Mouse (Mus musculus): Measurements from ENCODE around the gene Mab21l3. TPM values are rescaled to one million over a fixed set of nuclear protein-coding genes. Genes with fewer than 3 reads are reported as not detected.
A peak's percentile ranks its signal among the peaks of the same experiment; 100 is the strongest.

Mab21l3 gene
- total RNA-seq, 1 experiment from 2014 or later: 0.11 TPM

- no peak for DNase-seq
Measured at GRCm38 (mm10) chr3:101800596-101801018, 48.2 kb downstream of the Mab21l3 start.

- peak; percentile 76 for DNase-seq
Measured at GRCm38 (mm10) chr3:101799852-101800595, 48.7 kb downstream of the Mab21l3 start.

- no peak for DNase-seq
Measured at GRCm38 (mm10) chr3:101797830-101798709, 50.7 kb downstream of the Mab21l3 start.

- no peak for DNase-seq
Measured at GRCm38 (mm10) chr3:101796212-101796611, 52.5 kb downstream of the Mab21l3 start.

- peak; percentile 61 for DNase-seq
Measured at GRCm38 (mm10) chr3:101795387-101796039, 53.2 kb downstream of the Mab21l3 start.

GRCm38 (mm10) chr3:101794666-101795065, 54.1 kb downstream of the Mab21l3 start:
- DNase-seq: no peak

- no peak for DNase-seq
Measured at GRCm38 (mm10) chr3:101794026-101794425, 54.7 kb downstream of the Mab21l3 start.

GRCm38 (mm10) chr3:101792191-101792590, 56.6 kb downstream of the Mab21l3 start:
- DNase-seq: no peak

GRCm38 (mm10) chr3:101784768-101785424, 63.9 kb downstream of the Mab21l3 start:
- peak; percentile 40 for DNase-seq

GRCm38 (mm10) chr3:101783793-101784192, 65.0 kb downstream of the Mab21l3 start:
- no peak for DNase-seq

- peak; percentile 50 for DNase-seq
Measured at GRCm38 (mm10) chr3:101780874-101781483, 67.8 kb downstream of the Mab21l3 start.

GRCm38 (mm10) chr3:101778896-101779665, 69.7 kb downstream of the Mab21l3 start:
- DNase-seq: peak; percentile 44

GRCm38 (mm10) chr3:101775732-101776131, 73.0 kb downstream of the Mab21l3 start:
- no peak for DNase-seq

- DNase-seq: no peak
Measured at GRCm38 (mm10) chr3:101770540-101770939, 78.2 kb downstream of the Mab21l3 start.

GRCm38 (mm10) chr3:101763566-101763965, 85.2 kb downstream of the Mab21l3 start:
- peak; percentile 60 for DNase-seq

Other genes with a start within 250 kb of the Mab21l3 start
- 548 and 554 TPM in 2 replicates for gene Atp1a1, start 244.3 kb downstream of the Mab21l3 start, total RNA-seq (2021)
- 5.9 and 7.7 TPM in 2 replicates for gene Slc22a15, start 75.5 kb upstream of the Mab21l3 start, total RNA-seq (2021)
- gene Nhlh2, start 161.1 kb upstream of the Mab21l3 start, total RNA-seq (2021): not detected in 2 replicates
- 1.7 and 2.0 TPM in 2 replicates for gene Casq2, start 237.5 kb upstream of the Mab21l3 start, total RNA-seq (2021)